Mouse (Mus musculus) cerebellum, postnatal 36 days (tissue): ENCODE results near the gene Fcho1.

Source experiments
- DNase-seq, 2 experiments: peaks; one replicate each; pipeline ENCODE4 v3.0.0; 2021 to 2022; ENCODE audit warnings: mixed read lengths in 2 of 2

The Fcho1 gene

GRCm38 (mm10) chr8:71681369-71681915 is 44.1 kb downstream of the Fcho1 start:
- DNase-seq, result no peak

DNA sequence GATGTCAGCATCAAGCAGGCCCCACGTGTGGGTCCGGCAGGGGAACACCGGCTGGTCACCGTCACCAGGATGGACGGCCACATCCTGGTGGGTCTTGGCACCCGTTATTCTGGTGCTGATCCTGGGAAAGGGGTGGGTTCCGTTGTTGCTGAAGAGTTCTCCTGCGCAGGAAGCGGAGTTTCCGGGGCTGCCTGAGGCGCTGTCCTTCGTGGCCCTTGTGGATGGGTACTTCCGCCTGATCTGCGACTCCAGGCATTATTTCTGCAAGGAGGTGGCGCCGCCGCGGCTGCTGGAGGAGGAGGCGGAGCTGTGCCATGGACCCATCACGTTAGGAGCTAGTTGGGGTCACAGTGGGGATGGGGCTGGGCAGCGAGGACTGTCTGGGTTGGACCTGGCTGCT is 45.0 kb downstream of the Fcho1 start:
- DNase-seq, result no peak

GRCm38 (mm10) chr8:71679550-71680168 is 45.9 kb downstream of the Fcho1 start:
- DNase-seq, result peak in 1 of 2 experiments; percentile 63

DNA sequence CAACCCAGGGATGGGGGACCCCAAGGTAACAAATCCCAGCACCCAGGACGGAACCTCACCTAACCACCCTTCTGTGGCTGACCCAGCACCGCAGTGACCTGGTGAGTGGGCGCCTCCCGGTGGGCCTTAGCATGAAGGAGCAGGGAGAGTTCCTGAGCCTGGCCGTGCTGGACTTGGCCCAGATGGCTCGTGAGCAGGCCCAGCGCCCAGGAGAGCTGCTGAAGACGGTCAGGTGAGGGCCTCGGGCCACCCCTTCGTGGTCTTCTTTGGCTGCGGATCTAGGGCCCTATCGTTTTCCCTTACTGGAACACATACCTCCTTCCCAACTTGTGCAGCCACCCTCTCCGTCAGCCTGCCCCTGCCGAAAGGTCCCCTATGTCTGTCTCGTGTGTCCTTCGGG is 46.4 kb downstream of the Fcho1 start:
- DNase-seq, result no peak

- no peak for DNase-seq
These were observed 47.3 kb downstream of the Fcho1 start for GRCm38 (mm10) chr8:71678216-71678615.

- no peak for DNase-seq
These were observed 48.0 kb downstream of the Fcho1 start for GRCm38 (mm10) chr8:71677555-71677954.

GRCm38 (mm10) chr8:71676803-71677202 is 48.7 kb downstream of the Fcho1 start:
- DNase-seq, result no peak

GRCm38 (mm10) chr8:71676020-71676741 is 49.3 kb downstream of the Fcho1 start, which contains the start of gene Jak3:
TSS of gene Jak3 (plus strand) at chr8:71676296.
- DNase-seq, result peak; percentile 70 to 76

DNA sequence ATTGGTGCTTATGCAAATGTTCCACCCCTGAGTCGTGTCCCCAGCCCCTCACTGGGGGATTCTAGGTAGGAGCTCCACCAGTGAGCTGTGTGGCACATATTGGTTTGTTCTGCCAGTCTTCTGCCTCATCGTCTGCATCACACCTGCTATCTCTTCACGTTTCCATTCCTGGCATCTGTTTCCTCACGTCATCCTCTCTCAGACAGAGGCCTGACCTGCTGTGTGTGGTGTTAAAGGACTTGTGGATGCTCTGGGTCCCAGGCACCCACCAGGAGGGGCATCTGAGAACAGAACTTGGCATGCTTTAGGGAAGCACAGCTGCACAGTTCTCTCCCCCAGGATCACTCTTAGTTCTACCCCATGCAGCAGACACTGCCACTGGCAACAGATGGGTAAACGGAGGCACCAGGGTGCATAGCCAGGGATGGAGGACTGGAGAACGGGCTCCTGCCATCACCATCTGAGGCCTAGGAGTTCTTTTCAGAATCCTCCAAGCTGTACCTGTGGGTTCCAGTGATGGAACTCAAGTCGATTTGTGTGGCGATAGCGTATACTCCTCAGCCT is 50.0 kb downstream of the Fcho1 start:
- no peak for DNase-seq

DNA sequence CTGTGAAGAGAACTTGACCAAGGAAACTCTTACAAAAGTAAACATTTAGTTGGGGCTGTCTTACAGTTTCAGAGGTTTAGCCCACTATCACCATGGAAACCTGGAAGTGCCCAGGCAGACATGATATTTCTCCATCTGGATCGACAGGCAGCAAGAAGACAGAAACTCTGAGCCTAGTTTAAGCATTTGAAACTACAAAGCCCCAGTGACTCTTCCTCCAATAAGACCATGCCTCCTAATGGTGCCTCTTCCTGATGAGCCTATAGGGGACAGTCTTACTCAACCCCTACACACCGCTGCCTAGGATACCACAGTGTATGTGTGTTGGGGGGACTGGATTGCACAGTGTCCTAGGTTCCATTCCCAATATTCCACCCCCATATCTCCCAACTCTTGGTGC is 51.4 kb downstream of the Fcho1 start:
- DNase-seq, result no peak

- DNase-seq, result no peak
These were observed 53.3 kb downstream of the Fcho1 start for GRCm38 (mm10) chr8:71672168-71672735.

- peak; percentile 92 to 95 for DNase-seq
These were observed 54.0 kb downstream of the Fcho1 start, which contains the start of gene Unc13a for GRCm38 (mm10) chr8:71671549-71671965. TSS of gene Unc13a (minus strand) at chr8:71671757.

DNA sequence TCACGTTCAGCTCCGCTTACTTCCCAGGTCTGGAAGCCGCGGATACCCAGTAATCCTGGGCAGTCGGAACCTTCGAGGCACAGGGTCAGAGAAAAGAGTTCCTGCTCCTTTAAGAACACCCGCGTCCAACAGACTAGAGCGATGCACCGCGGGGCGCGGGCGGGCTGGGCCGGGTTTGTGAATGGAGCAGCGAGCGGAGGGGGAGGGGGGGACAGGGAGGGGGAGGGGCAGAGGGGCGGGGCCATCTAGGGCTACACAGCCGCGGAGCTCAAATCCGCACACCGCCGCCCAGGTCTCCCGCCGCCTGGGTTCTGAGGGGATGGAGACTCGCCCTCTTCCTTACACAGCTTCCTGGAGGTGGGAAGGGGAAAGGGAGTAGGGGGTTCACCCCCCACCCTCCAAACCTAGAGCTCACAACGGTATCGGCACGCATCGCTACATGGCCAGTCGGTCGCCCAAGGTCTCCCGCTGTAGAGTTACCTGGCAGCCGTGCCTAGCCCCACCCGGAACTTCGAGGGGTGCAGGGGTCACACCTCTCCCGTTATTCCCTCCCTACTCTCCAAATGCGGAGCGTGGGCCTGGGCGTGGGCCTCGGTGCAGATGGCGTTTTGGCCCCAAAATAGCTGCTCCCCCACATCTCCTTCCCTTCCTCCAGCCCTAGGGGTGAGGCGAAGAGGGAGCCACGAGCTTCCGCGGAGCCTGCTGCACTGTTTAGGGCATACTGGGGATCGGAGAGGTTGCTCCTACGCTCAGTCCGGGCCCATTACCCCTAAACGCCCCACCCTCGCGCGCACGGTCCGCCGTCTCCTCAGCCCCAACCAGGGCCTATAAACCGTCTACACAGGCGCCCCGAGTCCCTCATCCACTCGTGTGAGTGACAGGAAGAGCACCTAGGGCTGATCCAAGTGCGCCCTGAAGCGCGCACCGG is 54.6 kb downstream of the Fcho1 start:
- DNase-seq, result peak; percentile 83 to 87

- DNase-seq, result no peak
These were observed 55.3 kb downstream of the Fcho1 start for GRCm38 (mm10) chr8:71670198-71670597.

GRCm38 (mm10) chr8:71668220-71668975 is 57.1 kb downstream of the Fcho1 start:
- peak in 1 of 2 experiments; percentile 41 for DNase-seq

DNA sequence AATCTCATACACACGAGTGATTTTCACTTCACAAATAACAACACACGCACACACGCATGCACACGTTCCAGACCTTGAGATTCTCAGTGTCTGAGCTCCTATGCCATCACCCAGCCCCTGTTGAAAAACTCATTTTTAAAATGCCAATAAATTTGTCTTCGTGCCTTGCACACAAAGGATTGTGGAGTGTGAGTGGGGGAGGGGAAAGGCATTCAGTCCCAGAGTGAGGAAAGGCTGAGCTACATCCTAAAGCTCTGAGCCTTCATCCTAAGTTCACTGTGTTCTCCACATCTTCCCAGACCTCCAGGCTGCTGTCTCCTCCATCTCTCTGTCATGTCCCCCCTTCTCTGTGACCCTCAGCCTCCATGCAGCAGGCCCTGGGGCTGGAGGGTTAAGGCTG is 58.3 kb downstream of the Fcho1 start:
- DNase-seq, result no peak

- DNase-seq, result no peak
These were observed 58.7 kb downstream of the Fcho1 start for GRCm38 (mm10) chr8:71666855-71667254.

DNA sequence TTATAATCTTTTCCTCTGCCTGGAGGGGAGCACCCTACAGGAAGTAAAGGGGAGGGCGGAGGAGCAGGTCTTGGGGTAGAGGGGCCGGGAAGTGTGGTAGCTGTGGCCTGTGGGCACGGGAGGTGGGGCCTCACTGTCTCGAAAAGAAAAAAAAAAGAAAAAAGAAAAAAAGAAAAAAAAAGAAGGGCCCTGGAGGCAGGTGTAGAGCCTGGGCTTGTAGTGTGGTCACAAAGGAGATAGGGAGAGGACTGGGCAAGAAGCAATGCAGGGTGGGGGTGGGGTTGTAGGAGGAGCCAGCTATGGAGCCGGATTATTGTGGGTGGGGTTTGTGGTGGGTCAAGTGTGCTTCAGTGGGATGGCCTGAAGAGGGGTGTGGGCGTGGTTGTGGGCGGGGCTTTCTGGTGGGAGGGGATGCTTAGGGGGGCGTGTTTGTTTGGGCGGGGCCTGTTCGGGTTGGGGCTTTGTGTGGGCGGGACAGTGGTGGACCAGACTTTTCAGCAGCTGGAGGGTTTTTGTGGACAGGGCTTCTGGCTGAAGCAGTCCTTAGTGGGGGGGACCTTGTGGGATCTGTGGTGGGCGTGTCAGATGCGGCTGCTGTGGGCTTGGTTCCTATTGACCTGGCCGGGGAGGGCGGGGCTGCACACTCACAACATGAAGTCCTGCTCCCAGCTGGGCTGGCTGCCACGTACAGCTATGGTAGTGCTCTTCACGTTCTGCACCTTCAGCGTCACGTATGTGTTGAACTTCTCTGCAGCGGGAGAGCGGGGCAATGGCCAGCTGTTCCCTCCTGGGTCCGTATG is 60.0 kb downstream of the Fcho1 start:
- no peak for DNase-seq

DNA sequence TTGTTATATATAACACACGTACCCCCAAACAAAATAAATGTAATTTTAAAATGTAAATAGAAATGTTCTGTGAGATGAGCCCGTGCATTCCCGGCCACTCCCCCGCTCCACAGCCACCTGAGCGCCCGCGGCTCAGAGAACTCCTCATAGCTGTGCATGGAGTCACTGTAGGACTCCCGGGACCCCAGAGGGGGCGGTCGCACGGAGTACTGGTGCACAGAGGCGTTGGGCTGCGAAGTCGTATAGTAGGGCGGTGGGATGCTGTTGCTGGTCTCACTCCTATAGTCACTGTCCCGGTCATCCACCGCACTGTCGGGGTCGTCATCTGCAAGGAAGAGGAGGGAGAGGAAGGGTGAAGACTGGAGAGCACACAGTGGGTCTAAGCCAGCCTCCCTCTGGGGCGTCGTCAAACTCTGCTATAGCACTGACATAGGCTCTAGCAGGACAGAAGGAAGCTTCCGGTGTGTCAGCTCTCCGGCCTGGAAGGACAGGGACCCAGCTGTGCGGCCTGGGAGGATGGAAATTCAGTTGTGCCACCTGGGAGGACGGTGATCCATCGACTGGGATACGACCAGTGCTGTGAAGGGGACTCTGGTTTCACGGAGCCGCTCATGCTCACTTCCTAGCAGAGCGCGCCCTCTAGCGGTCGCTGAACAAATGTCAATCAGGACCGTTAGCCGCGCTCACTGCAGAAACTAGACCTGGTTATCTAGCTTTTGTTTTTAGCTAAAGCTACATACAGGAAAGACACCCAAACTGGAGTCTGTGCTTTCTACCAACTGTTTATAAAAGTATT is 65.0 kb downstream of the Fcho1 start:
- peak; percentile 91 to 93 for DNase-seq

DNA sequence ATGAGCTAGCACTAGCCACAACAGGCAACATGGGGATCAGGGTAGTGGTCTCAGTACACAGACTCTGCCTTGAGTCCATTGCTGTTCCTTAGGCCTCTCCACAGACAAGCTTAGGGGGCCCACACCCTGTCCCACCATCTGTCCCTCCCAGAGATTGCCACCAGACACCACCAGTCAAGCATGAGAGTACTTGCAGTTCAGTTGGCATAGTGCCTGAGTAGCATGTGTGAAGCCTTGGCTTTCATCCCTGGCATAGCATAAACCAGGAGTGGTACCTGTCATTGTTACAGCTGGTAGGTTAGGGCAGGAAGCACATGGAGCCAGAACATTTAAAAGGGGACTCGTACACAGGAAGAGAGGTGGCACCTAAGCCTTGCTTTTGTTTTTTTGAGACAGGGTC is 65.8 kb downstream of the Fcho1 start:
- DNase-seq, result peak; percentile 65 to 69
